Mouse (Mus musculus) hematopoietic stem cell, adult 5-6 weeks (primary cell): ENCODE results near the gene Vps37b. TPM values are rescaled to one million over a fixed set of nuclear protein-coding genes. Genes with fewer than 3 reads are reported as not detected.
A peak's percentile ranks its signal among the peaks of the same experiment; 100 is the strongest.

Experiments used
- ATAC-seq, 2 experiments: fragments of 125-278 bp in 1 of 2; replicated peaks in 1 of 2; 2 replicates each; pipeline ENCODE4 v1.8.0; 2016 to 2017; ENCODE audit warnings: inconsistent platforms in 2 of 2, mild to moderate bottlenecking in 2 of 2, moderate number of reproducible peaks in 2 of 2, low read depth in 1 of 2, moderate TSS enrichment in 1 of 2; ENCODE audit not compliant: low FRiP score in 2 of 2, poor library complexity in 2 of 2, severe bottlenecking in 2 of 2, insufficient read depth in 1 of 2, low TSS enrichment in 1 of 2
- total RNA-seq: library from RNA; stranded (forward); fragments of 172-1452, 232-1000 nt; gene quantifications from 2 replicates; pipeline ENCODE4 v1.2.3, GENCODE M21; 2017

The Vps37b gene
- total RNA-seq, 1 experiment from 2014 or later, result 20.4 TPM

- ATAC-seq, result no peak
Observed at GRCm38 (mm10) chr5:124029220-124030035, 2.6 kb downstream of the Vps37b start.

GRCm38 (mm10) chr5:124028680-124029079 lies 3.4 kb downstream of the Vps37b start:
- ATAC-seq, result no peak

- ATAC-seq, result no peak
Observed at GRCm38 (mm10) chr5:124027702-124028470, 4.2 kb downstream of the Vps37b start.

GRCm38 (mm10) chr5:124026568-124026967 lies 5.5 kb downstream of the Vps37b start:
- ATAC-seq, result no peak

GRCm38 (mm10) chr5:124025587-124026441 lies 6.3 kb downstream of the Vps37b start:
- ATAC-seq, result no peak

- ATAC-seq, result peak in 1 of 2 experiments; percentile 43; a peak in 1 of 4 replicates
Observed at GRCm38 (mm10) chr5:124025146-124025545, 6.9 kb downstream of the Vps37b start.

GRCm38 (mm10) chr5:124024677-124025076 lies 7.4 kb downstream of the Vps37b start:
- no peak for ATAC-seq

GRCm38 (mm10) chr5:124022365-124022764 lies 9.7 kb downstream of the Vps37b start:
- no peak for ATAC-seq

GRCm38 (mm10) chr5:124021701-124022100 lies 10.4 kb downstream of the Vps37b start:
- no peak for ATAC-seq

GRCm38 (mm10) chr5:124021148-124021547 lies 10.9 kb downstream of the Vps37b start:
- ATAC-seq, result no peak

GRCm38 (mm10) chr5:124019348-124020216 lies 12.5 kb downstream of the Vps37b start:
- peak; percentile 80 to 83 for ATAC-seq

- ATAC-seq, result no peak
Observed at GRCm38 (mm10) chr5:124018651-124019050, 13.4 kb downstream of the Vps37b start.

GRCm38 (mm10) chr5:124017941-124018340 lies 14.1 kb downstream of the Vps37b start:
- ATAC-seq, result no peak

- ATAC-seq, result no peak
Observed at GRCm38 (mm10) chr5:124016291-124016821, 15.7 kb downstream of the Vps37b start.

GRCm38 (mm10) chr5:124015727-124016126 lies 16.3 kb downstream of the Vps37b start:
- no peak for ATAC-seq

GRCm38 (mm10) chr5:124014791-124015251 lies 17.2 kb downstream of the Vps37b start:
- no peak for ATAC-seq
